Mouse (Mus musculus): ENCODE data around the gene Fmo6.

The Fmo6 gene

DNA sequence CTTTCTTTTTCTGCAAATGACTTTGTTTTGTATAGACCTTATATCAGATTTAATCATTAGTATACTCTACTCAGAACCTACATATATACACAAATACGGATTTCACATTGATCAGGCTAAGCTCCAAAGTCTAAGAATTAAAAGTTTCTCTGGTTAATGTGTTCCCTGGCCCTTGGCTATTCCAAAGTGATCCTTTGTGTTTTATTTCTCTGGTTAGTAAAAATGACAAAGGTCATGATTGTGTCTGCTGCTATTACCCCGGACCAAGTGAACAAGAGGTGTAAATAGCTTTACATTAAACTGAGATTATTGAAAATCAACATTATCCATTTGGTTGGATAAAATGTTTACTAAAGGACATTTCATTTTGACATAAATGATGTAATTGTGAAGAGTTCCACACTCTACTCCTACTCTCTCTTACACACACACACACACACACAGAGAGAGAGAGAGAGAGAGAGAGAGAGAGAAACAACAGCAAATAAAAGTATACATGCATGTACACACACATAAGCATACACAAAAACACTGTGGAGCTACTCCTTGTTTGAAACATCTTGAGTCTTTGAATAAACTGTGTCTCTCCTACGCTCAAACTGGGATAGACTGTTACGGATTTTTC lies 22.3 kb downstream of the Fmo6 start:
- in situ Hi-C loops (cut with MboI, MseI): no loop called here

DNA sequence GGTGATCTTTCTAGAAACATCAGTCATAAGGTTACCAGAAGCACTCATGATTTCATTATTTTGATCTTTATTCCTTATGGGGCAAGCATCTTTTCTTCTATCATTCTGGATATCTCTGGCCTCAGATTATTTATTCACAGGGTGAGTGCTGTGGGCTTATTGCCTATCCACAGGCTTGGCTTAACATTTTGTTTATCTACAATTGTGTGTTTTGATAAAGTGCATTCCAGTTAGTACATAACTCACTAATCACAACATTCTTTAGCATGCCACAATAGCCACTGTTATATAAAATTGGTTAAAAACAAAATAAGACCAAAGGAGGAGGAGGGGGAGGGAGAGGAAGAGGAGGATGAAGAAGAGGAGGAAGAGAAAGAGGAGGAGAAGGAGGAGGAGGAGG lies 25.2 kb downstream of the Fmo6 start:
- in situ Hi-C loops (cut with MboI, MseI): no loop called here

GRCm38 (mm10) chr1:162901879-162902278 lies 35.4 kb downstream of the Fmo6 start:
- in situ Hi-C loops (cut with MboI, MseI): loop anchor here (5.0 kb wide), 1 partner anchor 165 kb away; no protein-coding TSS in a partner anchor

DNA sequence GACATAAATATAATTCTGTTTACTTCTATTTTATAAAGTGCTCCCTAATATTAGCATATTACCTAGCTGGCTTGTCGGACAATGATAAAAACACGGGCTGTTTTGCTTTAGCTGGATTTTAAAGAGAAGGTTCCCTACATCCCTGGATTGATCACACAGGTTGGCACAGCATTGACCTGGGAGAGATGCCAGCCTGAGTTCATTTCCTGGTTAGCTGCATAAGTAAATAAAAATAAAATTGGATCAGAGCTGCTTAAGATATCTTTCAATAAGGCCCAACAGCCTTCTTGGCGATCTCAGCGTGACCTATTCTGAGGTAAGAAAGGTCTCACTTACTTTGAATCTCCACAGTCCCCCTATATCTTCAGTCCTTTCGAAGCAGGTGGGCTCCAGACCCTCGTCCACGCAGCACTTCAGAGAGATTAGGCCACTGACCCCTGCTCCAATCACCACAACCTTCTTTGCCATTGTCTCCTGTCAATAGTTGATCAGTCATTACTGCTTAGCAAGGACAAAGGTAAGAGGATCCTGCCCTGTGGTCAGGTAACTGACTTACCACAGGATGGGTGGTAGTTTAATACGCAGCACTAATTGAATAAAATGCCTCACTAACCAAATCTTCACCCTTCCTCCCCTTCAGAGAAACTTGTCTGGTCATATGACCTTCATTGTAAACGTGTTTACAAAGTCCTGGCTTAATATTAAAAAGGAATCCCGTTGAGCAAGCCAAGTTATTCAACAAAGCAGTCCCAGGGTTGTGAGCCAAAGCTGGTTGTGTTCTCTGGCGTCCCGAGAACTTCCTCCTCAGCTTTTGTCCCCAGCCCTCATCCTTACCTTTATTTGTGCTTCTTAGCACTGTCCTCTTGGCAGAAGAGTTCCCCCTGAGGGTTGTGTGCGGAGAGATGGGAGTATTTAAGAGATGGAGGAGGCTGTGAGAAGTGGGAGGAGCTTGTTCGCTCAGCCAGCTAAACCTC lies 39.2 kb downstream of the Fmo6 start, which contains the start of gene Fmo2:
Fmo2 (minus strand) TSS at position 889 of the 974 bp plus-strand sequence.
- in situ Hi-C loops (cut with MboI, MseI): loop anchor here (10.0 kb wide), 1 partner anchor 1007 kb away; no protein-coding TSS in a partner anchor

DNA sequence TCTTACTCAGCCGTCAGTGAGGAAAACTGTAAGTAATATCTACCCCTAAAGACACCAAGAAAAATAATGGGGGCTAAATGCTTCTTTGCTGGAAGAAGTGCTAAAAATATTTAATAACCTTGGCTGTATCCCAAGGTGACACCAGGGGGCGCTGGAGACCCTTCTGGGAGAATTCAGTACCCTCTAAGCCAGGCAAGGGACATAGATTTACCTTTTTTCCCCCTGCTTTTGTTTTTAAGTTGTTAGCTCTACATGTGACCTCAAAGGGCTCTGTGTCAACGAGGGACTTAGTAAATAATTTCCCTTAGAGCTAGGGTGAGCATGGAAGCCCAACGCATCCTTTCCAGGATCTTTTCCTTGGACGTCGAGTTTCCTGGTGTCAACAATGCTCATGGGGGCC lies 41.4 kb downstream of the Fmo6 start:
- in situ Hi-C loops (cut with MboI, MseI): loop anchor here (10.0 kb wide), 1 partner anchor 1009 kb away; no protein-coding TSS in a partner anchor

DNA sequence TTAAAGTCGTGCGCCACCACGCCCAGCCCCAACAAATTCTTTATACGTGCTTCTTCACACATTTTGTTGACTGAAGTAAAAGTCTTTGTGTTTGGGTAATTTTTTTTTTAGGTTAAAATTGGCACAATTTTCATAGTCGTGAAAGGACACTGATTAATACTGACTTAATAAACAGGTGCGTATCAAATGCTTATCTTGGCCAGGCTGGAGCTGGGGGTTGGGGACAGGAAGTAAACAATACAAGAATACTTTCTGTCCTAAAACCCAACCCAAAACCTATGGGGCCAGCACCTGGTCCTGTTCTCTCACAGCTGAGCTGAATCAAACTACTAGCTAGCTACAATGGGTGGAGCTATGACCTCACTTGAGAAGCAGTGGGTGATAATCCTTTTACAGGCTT lies 44.3 kb downstream of the Fmo6 start:
- in situ Hi-C loops (cut with MboI, MseI): loop anchor here (10.0 kb wide), 1 partner anchor 1012 kb away; no protein-coding TSS in a partner anchor

GRCm38 (mm10) chr1:162891980-162892451 lies 45.3 kb downstream of the Fmo6 start:
- in situ Hi-C loops (cut with MboI, MseI): loop anchor here (10.0 kb wide), 1 partner anchor 1013 kb away; no protein-coding TSS in a partner anchor

DNA sequence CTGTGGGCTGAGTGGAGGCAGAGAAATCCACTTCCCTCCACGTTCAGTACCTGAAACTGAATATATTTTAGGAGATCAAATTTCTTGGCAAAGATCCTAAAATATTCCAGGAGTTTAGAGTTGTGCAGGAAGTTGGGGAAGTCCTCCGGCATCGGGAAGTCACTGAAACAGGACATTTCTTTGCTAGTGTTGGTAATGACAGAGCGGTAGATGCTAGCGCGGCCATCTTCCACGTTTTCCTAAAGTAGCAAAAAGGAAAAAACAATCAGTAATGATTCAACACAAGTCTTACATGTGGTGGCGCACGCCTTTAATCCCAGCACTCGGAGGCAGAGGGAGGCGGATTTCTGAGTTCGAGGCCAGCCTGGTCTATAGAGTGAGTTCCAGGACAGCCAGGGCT lies 48.7 kb downstream of the Fmo6 start:
- in situ Hi-C loops (cut with MboI, MseI): no loop called here

- in situ Hi-C loops (cut with MboI, MseI): no loop called here
These were observed 49.7 kb downstream of the Fmo6 start for GRCm38 (mm10) chr1:162887644-162888043.

- in situ Hi-C loops (cut with MboI, MseI): no loop called here
These were observed 51.0 kb downstream of the Fmo6 start for GRCm38 (mm10) chr1:162886138-162886816.

DNA sequence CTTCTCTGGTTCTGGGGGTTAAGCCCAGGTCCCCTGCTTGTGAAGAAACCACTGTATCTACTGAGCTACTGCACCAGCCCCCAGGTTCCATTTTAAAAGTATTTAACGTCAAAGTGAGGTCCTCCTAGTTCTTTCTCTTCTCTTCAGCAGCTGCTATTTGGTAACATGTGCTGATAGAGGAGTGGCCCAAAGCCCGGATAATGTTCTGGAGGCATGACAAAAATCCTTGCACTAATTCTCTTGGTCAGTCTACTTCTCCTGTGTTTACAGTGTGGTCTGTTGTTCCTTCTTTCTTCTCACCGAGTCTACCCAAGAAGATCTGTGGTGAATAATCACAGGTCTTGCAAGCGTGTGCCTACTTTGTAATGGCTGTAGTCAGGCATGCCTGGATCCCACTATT lies 54.6 kb downstream of the Fmo6 start:
- in situ Hi-C loops (cut with MboI, MseI): no loop called here

- in situ Hi-C loops (cut with MboI, MseI): no loop called here
These were observed 57.5 kb downstream of the Fmo6 start for GRCm38 (mm10) chr1:162879595-162880369.

- in situ Hi-C loops (cut with MboI, MseI): no loop called here
These were observed 62.2 kb downstream of the Fmo6 start for GRCm38 (mm10) chr1:162875091-162875490.

GRCm38 (mm10) chr1:162871701-162872311 lies 65.5 kb downstream of the Fmo6 start:
- in situ Hi-C loops (cut with MboI, MseI): no loop called here

DNA sequence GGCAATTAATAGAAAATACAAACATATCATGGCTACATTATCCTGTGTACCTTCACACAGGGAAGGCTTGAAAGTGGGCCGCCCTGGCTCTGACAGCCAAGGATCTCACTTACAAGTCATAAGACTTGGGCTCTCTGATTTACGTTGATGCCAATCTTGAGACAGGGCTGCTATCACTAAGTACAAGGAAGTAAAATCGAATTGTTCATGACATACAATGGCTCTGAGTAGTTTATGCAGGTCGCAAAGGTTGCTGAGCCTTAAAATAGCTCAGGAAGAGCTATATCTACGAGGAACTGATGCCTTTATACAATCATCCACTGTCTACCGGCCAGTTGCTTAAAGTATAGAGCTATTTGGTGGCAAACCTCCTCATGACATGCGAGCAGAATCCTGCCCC lies 66.3 kb downstream of the Fmo6 start:
- in situ Hi-C loops (cut with MboI, MseI): no loop called here

DNA sequence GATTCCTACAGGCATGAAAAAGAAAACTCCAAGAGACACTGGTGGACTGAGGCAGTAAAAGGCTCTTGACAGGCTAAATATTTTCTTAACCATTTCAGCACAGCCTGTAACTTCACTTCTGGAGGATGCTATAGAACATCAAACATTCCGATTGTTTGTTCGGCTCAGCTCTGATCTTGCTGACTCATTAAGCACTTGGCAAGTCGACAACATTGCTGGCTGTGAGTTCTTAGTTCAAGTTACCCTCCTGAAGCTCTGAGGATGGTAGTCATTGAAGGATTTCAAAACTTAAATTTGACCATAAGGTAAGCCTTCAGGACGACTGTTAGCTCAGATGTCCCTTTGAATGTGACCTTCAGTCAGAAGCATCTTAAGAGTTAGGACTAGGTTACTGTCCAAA lies 69.9 kb downstream of the Fmo6 start:
- in situ Hi-C loops (cut with MboI, MseI): no loop called here

Measured in regulatory T cell (primary cell).